Mouse (Mus musculus) heart, adult 11 months (tissue): ENCODE measurements around the gene Numa1.

Experiments used
- DNase-seq: peaks from one replicate; pipeline ENCODE4 v3.0.0; 2022

Numa1 gene

DNA sequence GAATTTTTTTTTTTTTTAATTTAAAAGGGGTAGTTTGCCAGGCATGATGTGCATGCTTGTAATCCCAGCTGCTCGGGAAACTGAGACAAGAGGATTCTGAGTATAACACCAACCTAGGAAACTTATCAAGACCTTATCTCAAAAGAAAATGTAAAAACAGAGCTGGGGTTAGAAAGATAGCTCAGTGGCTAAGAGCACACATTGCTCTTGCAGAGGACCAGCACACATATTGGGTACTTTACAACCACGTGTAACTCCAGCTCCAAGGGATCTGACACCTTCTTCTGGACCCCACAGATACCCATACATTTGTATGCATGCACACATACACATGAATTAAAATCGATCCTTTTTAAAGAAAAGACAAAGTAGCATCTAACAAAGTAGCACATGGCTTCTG lies 127.4 kb downstream of the Numa1 start:
- DNase-seq: peak; percentile 46

DNA sequence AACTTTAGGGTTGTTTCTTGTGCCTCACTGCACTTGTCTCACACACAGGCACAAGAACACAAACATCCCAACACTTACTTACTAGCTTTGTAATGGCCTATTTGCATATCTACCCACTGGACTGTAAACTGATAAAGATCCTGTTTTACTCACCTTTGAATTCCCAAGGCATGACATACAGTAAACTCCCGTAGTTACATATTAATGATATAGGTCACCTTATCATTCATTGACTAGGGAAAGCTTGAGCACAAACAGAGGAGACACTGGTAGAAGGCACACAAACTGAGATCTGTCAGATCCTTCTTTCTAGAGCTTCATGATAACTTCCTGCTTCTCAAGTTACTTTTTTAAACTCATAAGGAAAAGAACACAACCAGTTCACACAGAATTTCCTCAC lies 128.3 kb downstream of the Numa1 start:
- DNase-seq: peak; percentile 31

DNA sequence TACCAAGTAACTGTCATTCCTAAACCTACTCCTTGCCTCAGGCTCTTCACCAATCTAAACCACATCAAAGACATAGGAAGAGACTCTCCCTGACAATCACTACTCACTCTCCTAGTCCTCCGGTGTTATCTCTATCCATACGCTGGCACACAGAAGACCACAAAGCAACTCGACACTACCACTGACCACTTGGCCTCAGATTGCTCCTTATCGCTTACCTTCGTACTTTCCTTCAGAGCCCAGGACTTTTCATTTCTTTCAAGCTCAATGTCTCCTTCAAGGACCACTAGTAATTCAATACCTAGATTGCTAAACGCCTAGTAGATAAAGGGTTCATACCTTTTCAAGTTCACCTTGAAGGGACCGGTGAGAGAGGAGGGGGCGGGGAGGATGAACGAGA lies 130.0 kb downstream of the Numa1 start:
- peak; percentile 50 for DNase-seq
